ENCODE assay signal across 18 mouse cellular contexts in genomic region chr5:140733336-140733735, GRCm38 (mm10). TPM values are rescaled to one million over a fixed set of nuclear protein-coding genes. Genes with fewer than 3 reads are reported as not detected.
DNase-seq lines count a peak whose midpoint lies in the region; ATAC-seq lines count a peak whose summit lies in the region.
"Had no signal": no experiment of that assay in that cellular context is flagged by ENCODE, and none has a peak within 500 bp of the region (broad histone marks: within the 10 kb centered on the region; RNA-seq: fewer than 3 reads in every experiment).

No protein-coding gene starts in this region.

- H3K79me2 ChIP-seq in macrophage (ENCODE audit: inconsistent target): peaks cover 18% of the 10 kb centered on the region; the same call in 1 of the 2 replicates

- H3K4me1 ChIP-seq in kidney, embryonic 16.5 days (ENCODE audit: insufficient read depth, low read length): peaks cover 9% of the 10 kb centered on the region

- 59% methylated on average over 3 of the region's 3 CpGs for WGBS in kidney, embryonic 16.5 days
- WGBS in macrophage (ENCODE audit: missing documents): 5% methylated on average over 3 of the region's 3 CpGs

- no peak overlapping the region for H3K4me3 ChIP-seq in kidney, embryonic 16.5 days (ENCODE audit: low read length)
- H3K4me3 ChIP-seq in macrophage (ENCODE audit: inconsistent target): no peak overlapping the region
- H3K4me3 ChIP-seq: forebrain, embryonic 15.5 days; gastrocnemius, adult 2 months; limb, embryonic 13.5 days had no signal

- ATAC-seq in kidney, embryonic 16.5 days (ENCODE audit: low FRiP score, low TSS enrichment): no peak
- ATAC-seq: activated CD4-positive, CD25-positive, alpha-beta regulatory T cell, adult 4 months; forebrain, embryonic 15.5 days; midbrain, embryonic 16.5 days had no signal

- H3K9me3 ChIP-seq in kidney, embryonic 16.5 days (ENCODE audit: low read length): no peaks in the 10 kb centered on the region
- H3K9me3 ChIP-seq: forebrain, embryonic 15.5 days had no signal

- peak overlapping the region; percentile 25; the same call in 1 of the 2 replicates for H3K27ac ChIP-seq in kidney, embryonic 16.5 days (ENCODE audit: low read length)
- peak overlapping the region; percentile 42 for H3K27ac ChIP-seq in macrophage
- H3K27ac ChIP-seq: forebrain, embryonic 15.5 days; gastrocnemius, adult 2 months; limb, embryonic 13.5 days had no signal

- H3K4me2 ChIP-seq in kidney, embryonic 16.5 days (replicated peaks; ENCODE audit: low read depth, low read length): no peak overlapping the region
- H3K4me2 ChIP-seq: forebrain, embryonic 15.5 days; limb, embryonic 13.5 days had no signal

- H3K36me3 ChIP-seq in kidney, embryonic 16.5 days (ENCODE audit: insufficient read depth, low read length): no peaks in the 10 kb centered on the region
- no peaks in the 10 kb centered on the region for H3K36me3 ChIP-seq in macrophage (ENCODE audit: inconsistent target)
- H3K36me3 ChIP-seq: forebrain, embryonic 15.5 days; limb, embryonic 13.5 days had no signal

- no peak for DNase-seq in kidney, postnatal 25 days
- peak; percentile 49 to 55 for DNase-seq in spleen, postnatal 36 days (ENCODE audit: low spot score in 2 of 2)
- DNase-seq in spleen, postnatal 14 days (ENCODE audit: low spot score in 2 of 2): no peak
- DNase-seq in frontal cortex, postnatal 10 days (ENCODE audit: low spot score in 2 of 2): no peak
- DNase-seq in left cerebral cortex, postnatal 10 days (ENCODE audit: extremely low spot score in 1 of 2, low spot score in 2 of 2): no peak
- DNase-seq in ovary, postnatal 10 days (ENCODE audit: low spot score): no peak
- DNase-seq: adrenal gland, postnatal 25 days; cerebellum, postnatal 14 days; gastrocnemius, adult 2 months; heart, postnatal 14 days; kidney, adult 9 months; thymus, adult 2 months had no signal

- intact Hi-C loops in left cerebral cortex, postnatal 10 days (cut with DNase I): no loop called here

- H3K9ac ChIP-seq in kidney, embryonic 16.5 days (replicated peaks; ENCODE audit: low read length): no peak overlapping the region
- H3K9ac ChIP-seq: forebrain, embryonic 15.5 days; limb, embryonic 13.5 days had no signal

- H3K27me3 ChIP-seq in kidney, embryonic 16.5 days (ENCODE audit: insufficient read depth, low read length): peaks cover 18% of the 10 kb centered on the region; the same call in 1 of the 2 replicates

RNA-seq across cellular contexts. Expression of gene Amz1, which starts 9.4 kb away (rescaled TPM):
- 1.6 and 2.4 TPM in 2 replicates for polyA plus RNA-seq in kidney, embryonic 16.5 days (2015; fragmentation: Nextera tagmentation; extraction: Ambion mirVana)
- total RNA-seq in macrophage (2018; cell fraction: chromatin; rRNA removed): 100 to 1,000 TPM in 3 of 26 experiments, 10 to 100 TPM in 18, 1 to 10 TPM in 5; 7.1 to 116 (median 24.0) TPM
- 10 to 100 TPM in 13 of 26 experiments, 1 to 10 TPM in 13; 2.6 to 36.5 (median 11.7) TPM for total RNA-seq in macrophage (2018; cell fraction: cytosol; rRNA removed)
- 100 to 1,000 TPM in 2 of 26 experiments, 10 to 100 TPM in 18, 1 to 10 TPM in 6; 5.8 to 126 (median 25.2) TPM for total RNA-seq in macrophage (2018; cell fraction: nucleus; rRNA removed)
- polyA plus RNA-seq in macrophage (2018): 10.9 to 24.7 TPM (median 13.4 TPM) in 3 replicates
- total RNA-seq in left cerebral cortex, postnatal 10 days (2021): 10 to 100 TPM; 24.0 to 25.3 TPM

RNA-seq across cellular contexts. Expression of gene Brat1, which starts 28.5 kb away (rescaled TPM):
- polyA plus RNA-seq in kidney, embryonic 16.5 days (2015; fragmentation: Nextera tagmentation; extraction: Ambion mirVana): 28.2 and 30.9 TPM in 2 replicates
- 10 to 100 TPM in 17 of 26 experiments, 1 to 10 TPM in 9; 3.5 to 33.9 (median 16.1) TPM for total RNA-seq in macrophage (2018; cell fraction: chromatin; rRNA removed)
- 10 to 100 TPM in 15 of 26 experiments, 1 to 10 TPM in 11; 3.5 to 13.9 (median 10.4) TPM for total RNA-seq in macrophage (2018; cell fraction: cytosol; rRNA removed)
- total RNA-seq in macrophage (2018; cell fraction: nucleus; rRNA removed): 10 to 100 TPM in 15 of 26 experiments, 1 to 10 TPM in 11; 5.1 to 27.5 (median 13.2) TPM
- 5.1 to 13.0 TPM (median 10.3 TPM) in 3 replicates for polyA plus RNA-seq in macrophage (2018)
- 10 to 100 TPM; 26.5 to 28.8 TPM for total RNA-seq in left cerebral cortex, postnatal 10 days (2021)

RNA-seq across cellular contexts. Expression of gene Iqce, which starts 31.2 kb away (rescaled TPM):
- 26.0 and 30.7 TPM in 2 replicates for polyA plus RNA-seq in kidney, embryonic 16.5 days (2015; fragmentation: Nextera tagmentation; extraction: Ambion mirVana)
- 100 to 1,000 TPM in 9 of 26 experiments, 10 to 100 TPM in 16, 1 to 10 TPM in 1; 9.7 to 159 (median 85.7) TPM for total RNA-seq in macrophage (2018; cell fraction: chromatin; rRNA removed)
- 10 to 100 TPM in 23 of 26 experiments, 1 to 10 TPM in 3; 9.0 to 19.4 (median 14.4) TPM for total RNA-seq in macrophage (2018; cell fraction: cytosol; rRNA removed)
- 10 to 100 TPM in 22 of 26 experiments, 1 to 10 TPM in 4; 6.2 to 80.3 (median 37.4) TPM for total RNA-seq in macrophage (2018; cell fraction: nucleus; rRNA removed)
- polyA plus RNA-seq in macrophage (2018): 11.4 to 17.2 TPM (median 12.2 TPM) in 3 replicates
- total RNA-seq in left cerebral cortex, postnatal 10 days (2021): 10 to 100 TPM; 50.8 to 60.9 TPM

Comparison
In these comparisons a context has a peak if more than half of its experiments do, and no peak if none do; other contexts are left out.
1. DNase-seq: peak in spleen, postnatal 36 days (2 of 2); none in kidney, postnatal 25 days (0 of 2), spleen, postnatal 14 days (0 of 2), frontal cortex, postnatal 10 days (0 of 2), left cerebral cortex, postnatal 10 days (0 of 2) and ovary, postnatal 10 days (single experiment).